Mouse (Mus musculus): Measurements from ENCODE around the gene Hap1.

DNA sequence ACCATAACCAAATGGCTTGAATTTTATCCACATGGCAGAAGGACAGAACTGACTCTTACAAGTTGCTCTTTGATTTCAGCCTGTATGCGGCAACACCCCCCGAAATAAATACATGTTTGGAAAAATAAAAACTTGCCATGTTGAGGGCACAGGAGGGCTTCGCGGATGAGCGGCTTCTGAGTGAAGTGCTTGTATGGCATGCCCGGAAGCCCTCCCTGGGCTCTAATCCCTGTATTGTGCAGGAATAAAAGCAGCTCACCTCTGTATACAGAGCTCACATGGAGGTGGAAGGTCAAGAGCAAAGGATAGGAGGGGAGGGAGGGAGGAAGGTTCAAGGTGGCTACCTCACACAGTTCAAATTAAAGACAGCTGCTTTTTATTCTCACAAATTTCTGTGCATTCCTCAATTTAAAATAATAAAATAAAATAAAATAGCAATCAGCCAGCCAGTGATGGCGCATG is 36.0 kb upstream of the Hap1 start:
- TF ChIP-seq EP300 (IDR thresholded peaks at IDR 0.05; ENCODE audit: low read depth) (no peak), CTCF (IDR thresholded peaks at IDR 0.05; ENCODE audit: low read depth) (no peak)
